Mouse (Mus musculus): ENCODE measurements at regions not wholly inside any gene's neighbourhood (a gene's known extent, or its start where the extent isn't known, plus 50 kb on each side); places are given as distances from the start of the nearest gene placed in this dataset.

DNA sequence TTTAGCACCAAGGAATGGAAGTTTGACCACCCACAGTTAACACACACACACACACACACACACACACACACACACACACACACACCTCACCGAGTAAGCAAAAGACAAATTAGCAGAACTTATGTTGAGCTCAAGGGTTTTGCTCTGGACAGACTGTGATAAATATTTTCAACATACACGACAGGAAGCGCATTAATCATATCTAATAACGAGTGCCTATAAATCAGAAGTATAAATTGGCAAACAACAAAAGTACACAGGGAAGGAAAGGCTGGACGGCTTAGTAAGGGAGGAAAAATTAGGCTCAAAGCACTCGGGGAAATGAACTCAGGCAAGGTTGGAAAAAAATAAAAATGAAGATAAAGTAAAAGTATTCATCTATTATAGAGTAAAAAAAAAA is 50.8 kb upstream of the Mphosph6 start:
- Histone ChIP-seq H3K9me3 (ENCODE audit: control insufficient read depth, low read length) (no peaks in the 10 kb centered on the region), H3K4me1 (ENCODE audit: control insufficient read depth, insufficient read depth, low read length) (peaks cover 2% of the 10 kb centered on the region; the same call in 1 of the 2 replicates), H3K27ac (replicated peaks; ENCODE audit: low read depth, low read length) (no peak overlapping the region), H3K27me3 (ENCODE audit: control insufficient read depth, insufficient read depth, low read length) (no peaks in the 10 kb centered on the region), H3K9ac (ENCODE audit: low read length) (no peak overlapping the region), H3K36me3 (ENCODE audit: control insufficient read depth, insufficient read depth, low read length) (no peaks in the 10 kb centered on the region), H3K4me3 (ENCODE audit: low read depth, low read length) (no peak overlapping the region), H3K4me2 (ENCODE audit: low read depth, severe bottlenecking) (no peak overlapping the region)
- 55% methylated on average over 6 of the region's 6 CpGs for WGBS
- DNase-seq (ENCODE audit: low spot score) (no peak), ATAC-seq (ENCODE audit: insufficient number of reproducible peaks, low FRiP score, low TSS enrichment, low read depth) (no peak)

All from limb, embryonic 11.5 days (tissue).